Mouse (Mus musculus): ENCODE data around the gene Eef1e1.
"Not testable (repeated sequence)": the region's sequence is repeated elsewhere in the genome, so short reads cannot be mapped to it uniquely, and the experiment has no call there.

Gene Eef1e1

GRCm38 (mm10) chr13:38658528-38659280 is at the start of gene Eef1e1:
TSS of gene Eef1e1 (minus strand) at chr13:38659058.
- DNase-seq (ENCODE audit: low read depth, low spot score), result peak; percentile 90

GRCm38 (mm10) chr13:38690845-38691244 is 32.0 kb upstream of the Eef1e1 start:
- no peak for DNase-seq (ENCODE audit: low read depth, low spot score)

- DNase-seq (ENCODE audit: low read depth, low spot score), result no peak
These were observed 31.2 kb upstream of the Eef1e1 start for GRCm38 (mm10) chr13:38690028-38690427.

- no peak for DNase-seq (ENCODE audit: low read depth, low spot score)
These were observed 29.9 kb upstream of the Eef1e1 start for GRCm38 (mm10) chr13:38688761-38689160.

- DNase-seq (ENCODE audit: low read depth, low spot score), result no peak
These were observed 13.5 kb upstream of the Eef1e1 start for GRCm38 (mm10) chr13:38672336-38672735.

GRCm38 (mm10) chr13:38671451-38671850 is 12.6 kb upstream of the Eef1e1 start:
- not testable (repeated sequence) for DNase-seq (ENCODE audit: low read depth, low spot score)

- no peak for DNase-seq (ENCODE audit: low read depth, low spot score)
These were observed 11.2 kb upstream of the Eef1e1 start for GRCm38 (mm10) chr13:38670051-38670450.

GRCm38 (mm10) chr13:38668514-38668913 is 9.7 kb upstream of the Eef1e1 start:
- DNase-seq (ENCODE audit: low read depth, low spot score), result peak; percentile 49

- no peak for DNase-seq (ENCODE audit: low read depth, low spot score)
These were observed 5.9 kb upstream of the Eef1e1 start for GRCm38 (mm10) chr13:38664753-38665152.

- no peak for DNase-seq (ENCODE audit: low read depth, low spot score)
These were observed 772 bp upstream of the Eef1e1 start for GRCm38 (mm10) chr13:38659524-38660136.

- no peak for DNase-seq (ENCODE audit: low read depth, low spot score)
These were observed 993 bp downstream of the Eef1e1 start for GRCm38 (mm10) chr13:38657865-38658264.

- DNase-seq (ENCODE audit: low read depth, low spot score), result no peak
These were observed 8.6 kb downstream of the Eef1e1 start for GRCm38 (mm10) chr13:38650292-38650691.

- DNase-seq (ENCODE audit: low read depth, low spot score), result no peak
These were observed 9.8 kb downstream of the Eef1e1 start for GRCm38 (mm10) chr13:38649069-38649468.

- DNase-seq (ENCODE audit: low read depth, low spot score), result no peak
These were observed 17.4 kb downstream of the Eef1e1 start for GRCm38 (mm10) chr13:38641414-38641813.

GRCm38 (mm10) chr13:38640961-38641360 is 17.9 kb downstream of the Eef1e1 start:
- DNase-seq (ENCODE audit: low read depth, low spot score), result no peak

- no peak for DNase-seq (ENCODE audit: low read depth, low spot score)
These were observed 20.2 kb downstream of the Eef1e1 start for GRCm38 (mm10) chr13:38638694-38639093.

- DNase-seq (ENCODE audit: low read depth, low spot score), result peak; percentile 90
These were observed 24.0 kb downstream of the Eef1e1 start, which contains the start of gene Bloc1s5 for GRCm38 (mm10) chr13:38634800-38635269. TSS of gene Bloc1s5 (minus strand) at chr13:38635109.

GRCm38 (mm10) chr13:38634256-38634799 is 24.5 kb downstream of the Eef1e1 start:
- DNase-seq (ENCODE audit: low read depth, low spot score), result no peak

- no peak for DNase-seq (ENCODE audit: low read depth, low spot score)
These were observed 25.4 kb downstream of the Eef1e1 start for GRCm38 (mm10) chr13:38633287-38634000.

- DNase-seq (ENCODE audit: low read depth, low spot score), result no peak
These were observed 26.3 kb downstream of the Eef1e1 start for GRCm38 (mm10) chr13:38632556-38632955.

- DNase-seq (ENCODE audit: low read depth, low spot score), result no peak
These were observed 32.7 kb downstream of the Eef1e1 start for GRCm38 (mm10) chr13:38626229-38626525.
